Mouse (Mus musculus) kidney, postnatal 36 days (tissue): ENCODE data around the gene Krtap28-10.
A peak's percentile ranks its signal among the peaks of the same experiment; 100 is the strongest.
"Not testable (repeated sequence)": the region's sequence is repeated elsewhere in the genome, so short reads cannot be mapped to it uniquely, and the experiment has no call there.

Source experiments
- DNase-seq, 2 experiments: peaks; one replicate each; pipeline ENCODE4 v3.0.0; 2021 to 2022; ENCODE audit warnings: mixed read lengths in 2 of 2

Gene Krtap28-10

GRCm38 (mm10) chr1:83007471-83007870, 34.8 kb downstream of the Krtap28-10 start:
- no peak for DNase-seq

- DNase-seq, result no peak
These were observed 35.8 kb downstream of the Krtap28-10 start for GRCm38 (mm10) chr1:83006218-83007179.

DNA sequence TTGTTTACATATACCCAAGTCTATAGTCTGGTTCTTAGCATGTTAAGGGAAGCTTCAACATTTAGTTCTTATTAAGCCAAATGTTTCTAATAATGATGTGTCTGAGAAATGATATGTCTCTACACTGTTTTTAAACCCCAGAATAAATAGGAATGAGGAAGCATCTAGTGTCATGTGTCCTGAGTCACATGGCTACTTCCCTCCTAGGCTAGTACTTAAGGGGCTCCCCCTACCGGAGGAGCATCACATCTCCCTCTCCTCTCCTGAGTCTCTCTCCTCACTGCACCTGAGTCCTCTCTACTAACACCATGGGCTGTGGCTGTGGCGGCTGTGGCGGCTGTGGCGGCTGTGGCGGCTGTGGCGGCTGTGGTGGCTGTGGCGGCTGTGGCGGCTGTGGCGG, 42.0 kb downstream of the Krtap28-10 start, which contains the start of gene Gm47959:
TSS of gene Gm47959 (plus strand) at position 243 of the 400 bp plus-strand sequence.
- not testable (repeated sequence) for DNase-seq

DNA sequence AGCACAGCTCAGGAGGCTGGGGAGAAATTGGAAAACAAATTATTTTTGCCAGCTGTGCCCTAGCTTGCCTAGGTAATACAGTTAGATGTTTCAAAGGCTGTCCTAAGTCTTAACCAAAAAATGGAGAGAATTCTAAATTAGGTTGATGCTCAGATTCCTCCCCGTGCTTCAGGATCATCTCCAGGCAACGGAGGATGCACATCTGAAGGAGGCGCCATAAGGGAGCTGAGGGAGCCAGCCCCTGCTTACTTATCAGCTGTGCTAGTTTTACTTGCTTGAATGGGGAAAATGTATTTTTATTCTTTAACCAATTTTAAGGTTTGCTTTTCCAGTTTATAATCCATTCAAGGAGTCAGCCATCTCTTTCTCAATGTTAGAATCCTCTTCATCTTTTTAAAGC, 48.3 kb downstream of the Krtap28-10 start:
- no peak for DNase-seq

GRCm38 (mm10) chr1:82992093-82992492, 50.2 kb downstream of the Krtap28-10 start:
- peak; percentile 67 to 83 for DNase-seq

GRCm38 (mm10) chr1:82991596-82991995, 50.7 kb downstream of the Krtap28-10 start:
- no peak for DNase-seq
